Mouse (Mus musculus) MEL-GATA-1-ER (cell line): Measurements from ENCODE around the gene Olfr646.
A peak's percentile ranks its signal among the peaks of the same experiment; 100 is the strongest.

ENCODE experiments used
- DNase-seq: peaks from one replicate; pipeline ENCODE4 v3.0.0-alpha.2; 2012; ENCODE audit warnings: low read depth; ENCODE audit errors: extremely low read depth

Olfr646 gene

GRCm38 (mm10) chr7:104104757-104104972 lies at the start of gene Olfr646:
Olfr646 (plus strand) TSS chr7:104104873.
- no peak for DNase-seq

GRCm38 (mm10) chr7:104059215-104059614 lies 45.5 kb upstream of the Olfr646 start:
- no peak for DNase-seq

DNA sequence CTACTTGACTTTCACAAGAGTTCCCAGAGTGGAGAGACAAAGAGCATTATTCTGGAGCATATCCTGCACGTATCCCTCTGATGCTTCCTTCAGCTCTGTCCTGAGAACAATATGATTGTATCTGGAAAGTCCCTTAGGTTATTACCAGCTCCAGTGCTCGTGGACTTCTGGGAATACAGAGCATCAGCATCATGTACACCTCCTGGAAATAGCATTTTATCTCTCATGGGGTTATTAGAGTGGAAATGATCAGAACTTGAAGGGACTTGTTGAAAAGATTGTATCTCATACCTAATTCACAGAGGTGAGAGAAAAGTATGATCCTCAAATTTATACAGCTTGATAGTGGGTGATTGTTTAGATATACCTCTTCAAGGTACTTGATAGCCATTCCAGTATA lies 43.3 kb upstream of the Olfr646 start, which contains the start of gene 4930516K23Rik:
4930516K23Rik (minus strand) TSS at position 101 of the 400 bp plus-strand sequence.
- no peak for DNase-seq

DNA sequence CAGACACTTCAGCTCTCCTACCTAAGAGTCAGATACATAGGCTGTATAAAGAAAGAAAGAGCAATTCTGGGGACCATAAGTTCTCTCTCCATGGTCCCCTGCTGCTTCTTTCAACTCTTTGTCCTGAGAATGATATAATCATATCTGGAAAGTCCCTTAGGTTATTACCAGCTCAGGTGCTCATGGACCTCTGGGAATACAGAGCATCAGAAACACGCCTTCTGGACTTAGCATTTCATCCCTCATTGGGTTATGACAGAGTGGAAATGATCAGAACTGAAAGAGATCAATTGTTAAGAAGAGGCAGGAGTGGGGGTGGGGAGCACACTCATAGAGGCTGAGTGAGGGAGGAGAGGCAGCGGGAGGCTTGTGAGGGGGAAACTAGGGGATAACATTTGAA lies 32.9 kb upstream of the Olfr646 start, which contains the start of gene Olfr644:
Olfr644 (minus strand) TSS at position 101 of the 400 bp plus-strand sequence.
- DNase-seq: no peak

- DNase-seq: no peak
Observed at GRCm38 (mm10) chr7:104085365-104085764, 19.3 kb upstream of the Olfr646 start, which contains the start of gene Olfr645. Olfr645 (minus strand) TSS chr7:104085465.

- peak; percentile 81 for DNase-seq
Observed at GRCm38 (mm10) chr7:104103913-104104756, 538 bp upstream of the Olfr646 start.

GRCm38 (mm10) chr7:104129726-104130125 lies 25.1 kb downstream of the Olfr646 start, which contains the start of gene Ubqln5:
Ubqln5 (minus strand) TSS chr7:104129826.
- DNase-seq: no peak

DNA sequence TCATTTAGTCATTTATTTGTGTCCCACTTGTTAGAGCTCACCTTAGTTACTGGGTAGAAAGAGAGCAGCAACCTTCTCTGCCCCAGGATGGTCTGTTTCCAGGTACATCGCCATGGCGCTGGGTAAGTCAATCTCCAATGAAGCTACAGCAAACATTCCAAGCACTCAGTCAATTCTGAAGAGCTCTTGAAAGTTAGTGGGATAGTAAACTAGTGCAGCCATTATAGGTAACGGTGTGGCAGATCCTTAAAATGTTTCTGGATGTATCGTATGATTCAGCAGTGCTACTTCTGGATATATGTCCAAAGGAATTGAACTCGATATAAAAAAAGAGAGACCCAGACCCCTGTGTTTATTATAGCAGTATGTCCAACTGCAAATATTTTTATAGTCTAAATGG lies 32.6 kb downstream of the Olfr646 start, which contains the start of gene Olfr643:
Olfr643 (minus strand) TSS at position 101 of the 400 bp plus-strand sequence.
- DNase-seq: no peak

DNA sequence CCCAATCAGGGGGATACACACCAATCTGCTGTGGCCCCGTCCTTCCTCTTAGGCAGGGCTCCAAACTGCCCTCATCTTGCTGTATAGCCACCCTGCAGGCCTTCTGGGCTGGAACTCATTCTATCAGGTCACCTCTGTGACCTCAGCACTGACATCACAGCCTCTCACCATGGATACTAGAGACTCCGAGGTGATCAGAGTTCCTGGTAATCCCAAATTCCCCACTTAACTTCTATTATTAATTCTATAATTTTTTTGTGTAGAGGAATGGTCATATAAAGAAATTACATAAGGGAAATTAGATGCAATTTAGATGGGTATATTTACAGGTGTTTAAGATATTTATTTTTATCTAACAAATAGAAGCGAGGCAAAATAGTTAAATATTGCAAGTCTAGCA lies 38.5 kb downstream of the Olfr646 start, which contains the start of gene Ubqln3:
Ubqln3 (minus strand) TSS at position 101 of the 400 bp plus-strand sequence.
- DNase-seq: no peak

DNA sequence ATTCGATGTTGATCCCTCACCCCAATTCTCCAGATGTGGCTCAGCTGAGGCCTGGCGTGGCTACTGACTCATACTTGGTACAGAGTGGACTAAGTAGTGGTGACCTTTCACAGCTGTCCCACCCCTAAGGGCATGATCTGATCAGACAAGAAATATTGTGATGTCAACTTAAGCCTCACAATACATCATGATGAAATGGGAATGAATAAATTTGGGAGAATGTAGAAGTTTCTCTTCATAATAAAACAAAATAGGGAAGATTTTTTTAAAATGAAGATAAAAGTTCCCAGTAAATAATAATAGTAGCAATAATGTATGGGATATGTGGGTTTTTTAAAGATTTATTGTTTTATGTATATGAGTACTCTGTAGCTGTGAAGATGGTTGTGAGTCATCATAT lies 45.8 kb downstream of the Olfr646 start, which contains the start of gene Ubqlnl:
Ubqlnl (minus strand) TSS at position 101 of the 400 bp plus-strand sequence.
- DNase-seq: no peak
